Mouse (Mus musculus): Measurements from ENCODE around the gene Gm49325.

The Gm49325 gene

GRCm38 (mm10) chr10:77626036-77626435, 20.0 kb downstream of the Gm49325 start:
- DNase-seq (ENCODE audit: low spot score in 2 of 2) = no peak

DNA sequence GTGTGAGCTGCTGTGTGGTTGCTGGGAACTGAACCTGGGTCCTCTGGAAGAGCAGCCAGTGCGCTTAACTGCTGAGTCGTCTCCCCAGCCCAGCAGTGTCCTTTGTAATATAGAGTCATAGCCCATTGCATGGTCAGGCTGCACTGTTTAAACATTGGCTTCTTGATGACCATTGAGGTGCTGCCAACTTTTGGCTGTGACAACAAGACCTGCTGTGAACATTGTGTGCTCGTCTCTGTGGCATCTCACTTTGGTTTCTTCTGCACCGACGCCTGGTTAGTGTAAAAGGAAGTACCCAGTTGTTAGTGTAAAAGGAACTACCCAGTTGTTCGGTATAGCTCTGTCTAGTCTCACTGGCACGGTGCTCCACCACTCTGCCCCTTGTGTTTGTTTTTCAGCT, 20.6 kb downstream of the Gm49325 start:
- DNase-seq (ENCODE audit: low spot score in 2 of 2) = no peak

DNA sequence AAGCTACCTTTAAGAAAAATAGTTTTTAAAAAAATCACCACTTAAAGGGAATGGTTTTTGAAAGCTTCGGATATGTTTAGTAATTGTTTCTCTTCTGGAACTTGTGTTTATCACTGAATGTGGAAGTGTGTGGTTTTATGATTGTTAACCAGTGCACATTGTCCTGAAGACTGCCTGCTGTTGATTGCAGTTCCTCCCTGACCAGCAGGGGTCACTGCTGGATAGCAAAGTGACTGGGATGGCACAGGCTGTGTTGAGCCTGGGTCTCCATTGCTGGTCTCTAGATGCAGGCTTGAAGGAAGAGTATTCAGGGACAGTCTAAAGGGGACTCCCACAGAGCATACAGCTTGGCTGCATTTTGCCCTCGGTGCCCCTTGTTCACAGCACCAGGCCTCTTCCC, 21.5 kb downstream of the Gm49325 start:
- DNase-seq (ENCODE audit: low spot score in 2 of 2) = peak; percentile 74 to 83

DNA sequence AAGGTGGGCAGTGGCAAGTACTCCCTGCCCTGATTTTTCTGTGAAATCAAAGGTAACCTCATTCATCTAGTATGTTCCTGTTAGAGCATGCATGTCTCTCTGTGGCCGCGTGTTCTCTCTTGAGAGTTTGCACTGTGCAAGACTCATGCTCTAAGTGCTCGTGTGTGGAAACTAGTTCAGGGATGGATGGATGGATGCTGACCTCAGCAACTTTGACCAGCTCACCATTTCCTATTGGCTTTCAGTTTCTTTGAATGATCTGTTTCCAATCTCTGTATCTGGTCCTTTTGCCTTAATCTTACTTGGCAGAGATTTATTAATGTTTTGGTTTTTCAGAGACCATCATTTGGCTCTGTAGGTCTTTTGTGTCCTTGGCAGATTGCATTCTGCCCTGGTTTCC, 23.2 kb downstream of the Gm49325 start:
- no peak for DNase-seq (ENCODE audit: low spot score in 2 of 2)

- no peak for DNase-seq (ENCODE audit: low spot score in 2 of 2)
These were observed 24.0 kb downstream of the Gm49325 start for GRCm38 (mm10) chr10:77629970-77630369.

- peak; percentile 40 to 46 for DNase-seq (ENCODE audit: low spot score in 2 of 2)
These were observed 28.0 kb downstream of the Gm49325 start for GRCm38 (mm10) chr10:77634016-77634415.

DNA sequence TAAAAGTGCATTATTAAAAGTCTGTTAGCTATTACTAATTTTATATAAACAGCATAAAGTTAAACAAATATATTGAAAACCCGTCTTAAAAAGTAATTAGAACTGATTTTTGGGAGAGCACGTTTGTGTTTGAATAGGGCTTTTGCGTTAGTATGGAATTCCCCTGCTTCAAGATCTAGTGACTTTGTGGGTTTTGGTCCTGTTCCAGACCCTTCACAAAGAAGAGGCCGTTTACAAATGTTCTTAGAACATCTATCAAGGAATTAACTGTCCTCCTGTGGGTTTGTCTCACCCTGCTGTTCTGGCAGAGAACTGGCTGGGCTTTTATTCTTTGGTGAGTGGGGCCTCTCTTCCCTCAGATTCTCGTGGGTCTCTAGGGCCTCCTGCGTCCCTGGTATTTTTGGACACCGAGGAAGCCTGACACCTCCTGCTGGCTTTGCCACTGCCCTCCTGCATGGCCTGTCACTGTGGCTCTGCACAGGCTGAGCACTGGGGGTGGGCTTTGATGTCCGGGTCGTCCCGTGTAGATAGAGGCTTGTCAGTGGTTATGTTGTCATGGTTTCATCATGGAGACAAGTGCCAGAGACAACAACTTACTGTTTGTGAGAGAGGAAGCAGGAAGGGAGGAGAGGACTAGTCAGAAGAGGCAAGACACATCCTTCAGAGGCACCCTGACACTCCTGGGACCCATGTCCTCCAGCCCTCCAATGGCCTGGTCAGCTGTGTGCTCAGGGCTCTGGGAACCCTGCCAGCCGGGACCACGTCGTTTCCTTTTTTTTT, 28.6 kb downstream of the Gm49325 start:
- DNase-seq (ENCODE audit: low spot score in 2 of 2) = no peak

- no peak for DNase-seq (ENCODE audit: low spot score in 2 of 2)
These were observed 30.4 kb downstream of the Gm49325 start for GRCm38 (mm10) chr10:77636234-77636922.

GRCm38 (mm10) chr10:77638956-77639355, 33.0 kb downstream of the Gm49325 start:
- no peak for DNase-seq (ENCODE audit: low spot score in 2 of 2)

- no peak for DNase-seq (ENCODE audit: low spot score in 2 of 2)
These were observed 37.2 kb downstream of the Gm49325 start for GRCm38 (mm10) chr10:77643160-77643559.

GRCm38 (mm10) chr10:77645571-77645970, 39.6 kb downstream of the Gm49325 start:
- DNase-seq (ENCODE audit: low spot score in 2 of 2) = no peak

DNA sequence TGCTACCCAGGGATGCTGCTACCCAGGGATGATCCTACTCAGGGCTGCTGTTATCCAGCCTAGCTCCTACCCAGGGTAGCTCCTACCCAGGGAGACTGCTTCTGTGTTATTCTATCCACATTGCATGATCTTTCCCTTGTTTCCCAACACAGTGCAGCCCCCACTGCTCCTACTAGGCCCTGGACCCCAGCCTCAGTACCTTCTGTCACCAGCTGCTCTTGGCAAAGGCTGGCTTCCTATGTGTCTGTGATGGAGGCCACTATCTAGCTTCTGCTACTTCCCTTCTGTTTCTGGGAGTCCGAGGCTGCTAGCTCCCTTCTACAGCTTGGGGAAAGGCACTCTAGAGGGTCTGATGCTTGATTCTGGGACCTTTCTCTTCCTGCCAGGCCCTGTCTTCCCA, 41.5 kb downstream of the Gm49325 start:
- DNase-seq (ENCODE audit: low spot score in 2 of 2) = no peak

- no peak for DNase-seq (ENCODE audit: low spot score in 2 of 2)
These were observed 41.9 kb downstream of the Gm49325 start for GRCm38 (mm10) chr10:77647901-77648300.

DNA sequence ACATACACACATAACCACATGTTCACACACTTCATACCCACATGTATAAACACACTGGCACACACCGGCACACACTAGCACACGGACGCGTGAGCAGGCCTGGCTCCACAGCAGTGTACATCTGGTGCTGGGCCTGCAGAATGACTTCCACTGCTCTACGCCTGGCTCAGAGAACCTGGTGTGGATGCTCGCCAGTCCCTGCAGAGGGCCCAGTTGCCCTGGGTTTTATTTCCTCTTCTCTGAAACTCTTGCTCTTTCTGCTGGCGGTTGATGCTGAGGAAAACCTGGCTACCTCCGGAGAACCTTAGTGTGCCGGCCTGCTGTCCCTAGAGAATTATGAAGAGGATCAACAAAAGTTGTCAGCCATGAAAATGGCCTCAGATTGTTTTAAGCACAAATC, 46.0 kb downstream of the Gm49325 start:
- DNase-seq (ENCODE audit: low spot score in 2 of 2) = peak; percentile 46 to 47

GRCm38 (mm10) chr10:77658286-77658994, 52.4 kb downstream of the Gm49325 start:
- no peak for DNase-seq (ENCODE audit: low spot score in 2 of 2)

- DNase-seq (ENCODE audit: low spot score in 2 of 2) = no peak
These were observed 58.1 kb downstream of the Gm49325 start for GRCm38 (mm10) chr10:77663949-77664665.

DNA sequence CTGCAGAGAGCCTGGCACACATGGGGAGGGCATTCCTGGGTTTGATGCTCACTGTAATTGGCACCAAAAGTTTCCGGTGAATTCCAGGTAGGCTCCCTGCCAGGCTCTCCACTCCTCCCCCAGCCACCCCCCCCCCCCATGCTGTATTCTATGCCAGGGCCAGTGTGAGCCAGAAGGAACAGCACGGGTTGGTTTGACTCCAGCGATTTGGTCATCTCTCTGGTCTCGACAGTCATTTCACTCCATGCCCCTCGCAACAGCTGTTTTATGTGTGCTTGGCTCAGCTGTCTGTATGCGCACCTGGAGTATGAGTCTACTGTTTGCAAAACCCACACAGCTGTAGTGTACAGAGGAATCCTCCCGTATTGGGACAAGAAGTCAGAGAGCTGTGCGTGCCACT, 60.3 kb downstream of the Gm49325 start:
- DNase-seq (ENCODE audit: low spot score in 2 of 2) = no peak

GRCm38 (mm10) chr10:77667402-77667801, 61.4 kb downstream of the Gm49325 start:
- no peak for DNase-seq (ENCODE audit: low spot score in 2 of 2)

- peak in 1 of 2 experiments; percentile 21 for DNase-seq (ENCODE audit: low spot score in 2 of 2)
These were observed 64.7 kb downstream of the Gm49325 start for GRCm38 (mm10) chr10:77670710-77671109.

DNA sequence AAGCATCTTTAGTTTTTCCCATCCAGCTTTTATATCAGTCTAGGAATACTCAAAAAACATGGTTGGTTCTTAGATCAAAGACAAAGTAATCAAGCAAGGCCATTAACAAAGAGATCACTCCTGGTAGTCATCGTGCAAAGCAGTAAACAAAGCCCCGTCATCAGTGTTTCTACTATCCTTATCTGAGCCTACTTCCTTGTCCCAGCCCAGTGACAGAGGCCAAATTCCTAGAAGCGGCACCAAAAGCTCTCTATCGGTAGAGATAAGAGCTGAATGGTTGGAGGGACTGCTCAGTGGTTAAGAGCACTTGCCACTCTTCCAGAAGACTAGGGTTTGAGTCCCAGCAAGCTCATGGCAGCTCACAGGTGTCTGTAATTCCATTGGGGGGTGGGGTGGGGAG, 65.5 kb downstream of the Gm49325 start:
- DNase-seq (ENCODE audit: low spot score in 2 of 2) = no peak

GRCm38 (mm10) chr10:77673765-77674164, 67.8 kb downstream of the Gm49325 start:
- peak; percentile 67 to 68 for DNase-seq (ENCODE audit: low spot score in 2 of 2)

- DNase-seq (ENCODE audit: low spot score in 2 of 2) = peak; percentile 31 to 40
These were observed 71.6 kb downstream of the Gm49325 start for GRCm38 (mm10) chr10:77677562-77677961.
